Mouse (Mus musculus) ovary, postnatal 10 days (tissue): ENCODE measurements around the gene Tecr.
A peak's percentile ranks its signal among the peaks of the same experiment; 100 is the strongest.
"Not testable (repeated sequence)": the region's sequence is repeated elsewhere in the genome, so short reads cannot be mapped to it uniquely, and the experiment has no call there.

Source experiments
- DNase-seq: peaks from one replicate; pipeline ENCODE4 v3.0.0; 2022; ENCODE audit warnings: low spot score

The Tecr gene

GRCm38 (mm10) chr8:83582226-83582625, 25.5 kb downstream of the Tecr start:
- DNase-seq: no peak

DNA sequence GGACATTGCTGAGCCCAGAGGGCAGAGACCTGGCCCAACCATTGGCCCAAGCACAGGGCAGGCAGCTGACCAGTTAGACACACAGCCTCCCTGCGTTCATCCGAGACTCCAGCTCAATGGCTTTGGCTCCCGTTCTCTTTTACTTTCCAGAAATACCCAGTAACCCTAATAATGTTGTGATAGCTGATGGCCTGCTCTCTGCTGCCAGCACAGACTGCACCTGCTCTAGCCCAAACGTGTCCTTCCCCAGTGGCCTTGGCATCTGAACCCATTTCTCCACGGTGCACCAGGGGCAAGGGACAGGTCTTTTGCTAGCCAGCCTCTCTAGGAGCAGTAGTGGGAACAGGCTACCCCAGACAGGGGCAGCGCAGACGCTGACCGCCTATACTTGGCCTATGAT, 26.9 kb downstream of the Tecr start:
- no peak for DNase-seq

- DNase-seq: no peak
Observed at GRCm38 (mm10) chr8:83579676-83580075, 28.1 kb downstream of the Tecr start.

DNA sequence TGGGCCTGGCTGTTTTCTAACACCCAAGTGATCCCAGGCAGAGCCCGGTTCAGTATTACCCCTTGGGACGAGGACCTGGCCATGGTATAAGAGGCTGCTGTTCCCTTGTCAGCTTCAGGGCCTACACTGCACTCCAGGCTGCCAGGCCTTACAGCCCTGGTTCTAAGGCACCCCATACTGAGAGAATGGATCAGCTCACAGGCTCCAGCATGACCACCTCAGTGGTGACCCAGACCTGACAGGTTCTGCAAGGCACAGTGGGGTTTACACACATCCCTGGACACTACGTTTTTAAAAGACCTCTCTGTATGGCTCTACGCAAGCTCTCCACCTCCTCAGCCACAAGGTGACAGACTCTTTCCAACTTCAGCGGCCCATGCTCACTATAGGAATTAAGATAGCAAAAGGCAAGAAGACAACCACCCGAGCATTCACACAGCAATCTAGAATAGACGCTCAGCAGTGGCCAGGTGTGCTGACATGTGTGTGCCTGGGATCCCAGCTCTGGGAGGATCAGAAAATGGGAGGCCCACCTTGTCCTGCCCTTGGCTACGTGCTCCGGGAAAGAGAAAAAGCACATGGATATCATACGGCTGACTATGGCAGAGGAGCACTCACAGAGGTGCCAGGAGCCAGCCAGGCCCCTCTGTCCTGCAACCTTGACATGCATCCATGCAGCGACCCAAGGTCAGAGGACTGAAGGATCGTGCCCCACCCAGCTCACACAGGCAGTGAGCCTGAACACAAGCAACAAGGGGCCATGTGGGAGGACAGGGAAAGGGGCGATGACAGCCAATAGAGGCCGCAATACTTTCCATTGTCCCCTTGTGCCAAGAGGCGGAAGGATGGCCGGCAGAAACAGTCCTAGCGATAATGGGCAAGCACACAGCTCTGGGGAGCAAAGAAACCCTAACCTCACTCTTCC, 29.4 kb downstream of the Tecr start:
- no peak for DNase-seq

- DNase-seq: no peak
Observed at GRCm38 (mm10) chr8:83577384-83577791, 30.4 kb downstream of the Tecr start.

GRCm38 (mm10) chr8:83576921-83577320, 30.9 kb downstream of the Tecr start:
- no peak for DNase-seq

- DNase-seq: no peak
Observed at GRCm38 (mm10) chr8:83576516-83576895, 31.3 kb downstream of the Tecr start.

GRCm38 (mm10) chr8:83575561-83576515, 31.9 kb downstream of the Tecr start:
- DNase-seq: no peak

DNA sequence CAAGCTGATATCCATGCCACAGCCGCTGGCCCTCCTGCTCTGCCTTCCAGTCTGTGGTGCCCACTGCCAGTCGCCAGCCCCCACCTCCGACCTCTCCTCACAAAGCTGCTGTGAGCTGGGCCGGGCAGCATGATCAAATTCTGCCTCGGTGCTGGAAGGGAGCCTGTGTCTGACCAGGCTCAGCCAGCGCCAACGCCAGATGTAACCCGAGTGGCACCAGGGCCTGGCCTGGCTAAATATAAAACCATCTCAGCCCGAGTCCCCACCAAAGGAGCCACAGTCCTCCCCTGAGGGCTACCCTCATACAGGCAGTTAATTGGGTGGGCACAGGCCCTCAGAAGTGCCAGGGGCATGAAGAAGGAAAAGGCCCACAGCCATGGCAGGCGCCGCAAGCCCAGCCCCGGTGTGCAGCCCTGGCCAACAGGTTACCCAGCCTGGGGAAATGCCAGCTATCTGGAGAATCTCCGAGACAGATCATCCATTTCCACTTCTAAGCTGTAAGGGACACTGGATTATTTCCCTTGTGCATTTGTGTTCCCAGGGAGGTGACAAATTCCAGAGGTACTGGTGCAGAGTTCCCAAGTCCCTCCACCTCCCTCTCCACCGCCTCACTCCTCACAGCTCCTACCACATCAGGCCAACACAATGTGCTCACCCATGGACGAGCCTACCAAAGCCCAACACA, 33.0 kb downstream of the Tecr start:
- DNase-seq: no peak

GRCm38 (mm10) chr8:83573140-83573875, 34.5 kb downstream of the Tecr start:
- DNase-seq: no peak

GRCm38 (mm10) chr8:83572246-83572812, 35.4 kb downstream of the Tecr start:
- DNase-seq: no peak

GRCm38 (mm10) chr8:83571791-83572190, 36.0 kb downstream of the Tecr start:
- no peak for DNase-seq

- not testable (repeated sequence) for DNase-seq
Observed at GRCm38 (mm10) chr8:83571001-83571340, 36.8 kb downstream of the Tecr start.

- DNase-seq: no peak
Observed at GRCm38 (mm10) chr8:83570272-83571000, 37.3 kb downstream of the Tecr start.

- DNase-seq: no peak
Observed at GRCm38 (mm10) chr8:83569165-83569564, 38.6 kb downstream of the Tecr start.

DNA sequence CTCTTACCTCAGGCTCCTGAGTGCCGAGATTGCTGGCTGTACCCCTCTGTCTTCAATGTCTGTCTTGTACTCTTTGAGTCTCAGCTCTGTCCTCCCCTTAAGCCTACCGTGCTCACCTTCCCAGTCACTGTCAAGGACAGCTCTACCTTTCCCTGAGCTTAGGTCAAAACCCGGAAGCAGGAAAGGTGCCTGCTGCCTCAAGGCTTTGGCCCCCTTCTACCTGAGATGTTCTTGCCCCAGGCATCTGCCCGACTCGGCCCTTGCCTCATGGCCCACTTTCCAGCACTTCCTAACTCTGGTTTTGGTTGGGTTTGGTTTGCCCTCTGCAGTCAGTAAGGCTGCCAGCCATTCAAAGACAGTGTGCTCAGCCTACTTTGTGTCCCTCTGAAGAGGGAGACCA, 39.0 kb downstream of the Tecr start:
- DNase-seq: no peak

DNA sequence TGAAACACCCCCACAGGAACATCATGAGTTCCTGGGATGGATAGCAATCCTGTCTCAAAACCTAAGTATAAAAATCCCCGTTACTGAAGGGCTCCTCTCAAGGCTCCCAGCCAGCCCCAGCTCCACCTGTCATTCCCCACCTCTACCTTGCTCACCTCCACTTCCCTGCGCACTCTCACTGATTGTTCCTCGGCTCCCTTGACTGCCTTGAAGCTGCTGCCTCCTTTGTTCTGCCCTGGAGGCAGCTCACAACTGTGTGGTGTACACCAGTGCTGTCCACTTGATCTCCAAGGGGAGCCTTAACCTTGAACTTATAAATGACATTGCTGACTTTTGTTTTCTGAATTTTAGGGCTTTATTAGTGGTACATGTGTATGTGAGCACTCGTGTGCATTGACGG, 39.6 kb downstream of the Tecr start:
- DNase-seq: no peak

GRCm38 (mm10) chr8:83567668-83568067, 40.1 kb downstream of the Tecr start:
- no peak for DNase-seq

DNA sequence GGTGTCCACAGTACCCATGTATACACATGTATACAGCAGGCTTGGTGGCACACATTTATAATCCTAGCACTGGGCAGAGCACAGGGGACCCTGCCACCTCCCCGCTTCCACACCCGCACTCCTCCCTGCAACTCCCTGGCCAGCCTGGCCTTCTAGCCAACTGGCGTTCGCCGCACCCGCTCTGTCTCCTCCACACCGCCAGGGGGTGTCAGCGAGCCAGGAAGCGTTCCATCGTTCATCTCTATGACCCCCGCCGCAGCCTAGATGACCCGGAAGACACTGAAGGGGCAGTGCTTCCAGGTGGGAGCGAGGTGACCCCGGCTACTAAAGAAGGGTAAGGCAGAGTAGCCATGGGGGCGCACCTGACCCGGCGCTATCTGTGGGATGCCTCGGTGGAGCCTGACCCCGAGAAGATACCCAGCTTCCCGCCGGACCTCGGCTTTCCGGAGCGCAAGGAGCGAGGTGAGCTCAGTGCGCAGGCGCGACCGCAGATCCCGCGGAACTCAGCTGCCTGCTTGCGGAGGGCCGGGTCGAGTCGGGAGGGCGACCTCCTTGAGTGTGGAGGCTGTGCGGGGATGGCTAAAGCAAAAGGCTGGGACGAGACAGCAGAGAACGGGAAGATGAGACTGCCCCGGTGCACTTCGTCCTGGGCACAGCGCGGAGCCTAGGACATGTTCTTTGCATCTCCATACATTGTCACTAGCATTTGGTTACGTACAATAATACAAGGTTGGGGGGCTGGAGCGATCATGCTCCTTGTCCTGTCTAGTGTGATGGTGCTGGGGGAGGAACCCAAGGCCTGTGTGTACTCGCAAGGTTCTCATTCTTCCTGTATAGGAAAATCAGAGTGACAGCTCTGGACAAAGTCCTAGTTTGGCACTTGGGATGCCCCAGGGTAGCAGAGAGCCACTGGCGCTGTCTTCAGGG, 41.0 kb downstream of the Tecr start, which contains the start of gene Ndufb7:
Ndufb7 (plus strand) TSS at position 203 of the 927 bp plus-strand sequence.
- peak; percentile 95 for DNase-seq
